Mouse (Mus musculus) left cerebral cortex, postnatal 10 days (tissue): ENCODE measurements at regions not wholly inside any gene's neighbourhood (a gene's known extent, or its start where the extent isn't known, plus 50 kb on each side); places are given as distances from the start of the nearest gene placed in this dataset.

Experiments
- DNase-seq, 2 experiments: peaks; one replicate each; pipeline ENCODE4 v3.0.0; 2021 to 2022; ENCODE audit warnings: low spot score in 2 of 2, mixed read lengths in 1 of 2; ENCODE audit errors: extremely low spot score in 1 of 2
- intact Hi-C: fragments of 180-260 bp; cut with DNase I; formaldehyde crosslinking; loops from one replicate; pipeline ENCODE4 v1.15.1; 2025

DNA sequence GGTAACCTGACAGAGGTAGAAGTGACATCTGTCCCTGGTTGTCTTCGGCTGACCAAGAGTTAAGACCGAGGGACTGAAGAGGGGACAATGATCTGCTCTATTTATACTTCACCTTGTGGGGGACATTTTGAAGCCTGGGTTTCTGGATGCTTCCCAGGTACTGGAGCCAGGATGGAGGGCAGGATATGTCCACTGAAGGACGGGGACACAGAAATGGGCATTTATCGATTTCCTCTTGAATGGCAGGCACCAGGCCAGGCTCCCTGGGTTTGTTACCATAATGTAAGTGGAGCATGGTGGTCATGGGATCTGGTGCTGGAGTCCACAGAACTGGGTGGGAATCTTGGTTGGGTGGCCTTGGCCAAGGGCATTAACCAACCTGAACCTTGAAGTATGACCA is 108.0 kb upstream of the Sdk2 start:
- no peak for DNase-seq
- intact Hi-C loops, result no loop called here

GRCm38 (mm10) chr11:114168231-114168661 is 101.4 kb upstream of the Sdk2 start:
- DNase-seq, result no peak
- intact Hi-C loops, result no loop called here

DNA sequence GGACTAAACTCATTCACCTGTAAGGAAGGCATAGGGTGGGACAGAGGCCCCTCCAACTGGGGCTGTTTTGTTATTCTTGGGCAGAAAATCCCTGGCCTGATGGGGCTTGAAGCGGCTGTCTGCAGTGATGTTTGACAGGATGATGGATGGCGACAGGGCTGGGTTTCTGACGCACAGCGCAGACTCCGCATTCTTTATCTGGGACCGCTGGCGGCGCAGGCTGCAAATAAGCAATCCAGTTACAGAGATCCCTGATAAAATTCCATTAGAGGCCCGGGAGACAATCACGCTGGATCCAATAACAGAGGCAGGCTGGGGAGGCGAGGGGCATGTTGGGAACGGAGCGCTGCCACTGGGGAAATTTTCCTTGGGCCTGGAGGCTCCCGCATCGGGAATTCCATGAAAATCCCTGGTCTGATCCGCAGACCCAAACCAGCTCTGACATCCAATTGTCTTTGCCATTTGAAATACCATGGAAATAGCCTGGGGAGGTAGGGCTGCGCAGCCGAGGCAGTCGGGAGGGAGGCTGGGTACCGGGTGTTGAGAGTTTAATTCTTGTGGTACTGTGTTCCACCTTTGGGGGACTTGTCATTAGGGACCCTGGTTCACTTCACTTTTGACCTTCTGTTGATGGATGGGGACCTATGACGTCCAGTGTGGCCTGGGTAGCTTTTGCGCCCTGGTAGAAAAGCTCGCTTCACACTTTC is 99.0 kb upstream of the Sdk2 start:
- intact Hi-C loops, result no loop called here
- no peak for DNase-seq

- DNase-seq, result peak; percentile 52 to 66
- intact Hi-C loops, result no loop called here
These were observed 85.9 kb upstream of the Sdk2 start for GRCm38 (mm10) chr11:114152716-114153115.

DNA sequence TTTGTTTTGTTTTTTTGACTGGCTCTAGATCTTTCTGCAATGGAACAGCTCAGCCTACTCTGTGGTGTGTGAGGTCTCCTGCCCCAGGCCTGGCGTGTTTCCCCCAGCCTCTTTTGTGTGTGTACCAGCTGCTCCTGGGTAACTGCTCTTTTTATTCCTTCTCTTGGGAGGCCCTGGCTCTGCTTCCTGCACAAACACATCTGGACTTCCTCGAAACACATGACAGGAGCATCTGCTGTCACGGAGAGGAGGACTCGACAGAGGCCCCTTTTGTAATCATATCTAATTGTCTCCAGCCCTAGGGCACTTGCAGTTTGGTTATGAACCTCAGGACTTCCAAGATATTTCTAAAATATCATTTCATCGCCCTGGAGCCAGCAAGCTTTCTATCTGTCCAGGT is 79.5 kb upstream of the Sdk2 start:
- intact Hi-C loops, result no loop called here
- no peak for DNase-seq

DNA sequence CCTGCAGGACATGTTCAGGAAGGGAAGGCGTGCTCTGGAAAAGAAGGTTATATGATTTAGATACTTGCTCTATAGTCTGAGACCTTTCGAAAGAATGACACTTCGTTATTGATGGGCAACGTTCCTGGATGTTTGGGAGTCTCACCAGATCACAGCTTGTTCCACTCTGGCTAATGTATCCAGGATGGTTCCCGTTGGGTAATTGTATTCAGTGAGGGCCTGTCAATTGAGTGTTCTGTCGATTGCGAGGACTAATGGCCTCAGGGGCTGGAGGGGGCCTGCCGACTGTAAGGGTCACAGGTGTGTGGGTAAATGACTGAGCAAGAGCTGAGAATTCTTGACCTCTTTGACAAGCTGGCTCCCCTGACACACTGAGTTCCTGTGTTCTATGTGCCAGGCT is 62.4 kb upstream of the Sdk2 start:
- no peak for DNase-seq
- intact Hi-C loops, result no loop called here

- intact Hi-C loops, result no loop called here
- no peak for DNase-seq
These were observed 62.0 kb upstream of the Sdk2 start for GRCm38 (mm10) chr11:114128841-114129240.

DNA sequence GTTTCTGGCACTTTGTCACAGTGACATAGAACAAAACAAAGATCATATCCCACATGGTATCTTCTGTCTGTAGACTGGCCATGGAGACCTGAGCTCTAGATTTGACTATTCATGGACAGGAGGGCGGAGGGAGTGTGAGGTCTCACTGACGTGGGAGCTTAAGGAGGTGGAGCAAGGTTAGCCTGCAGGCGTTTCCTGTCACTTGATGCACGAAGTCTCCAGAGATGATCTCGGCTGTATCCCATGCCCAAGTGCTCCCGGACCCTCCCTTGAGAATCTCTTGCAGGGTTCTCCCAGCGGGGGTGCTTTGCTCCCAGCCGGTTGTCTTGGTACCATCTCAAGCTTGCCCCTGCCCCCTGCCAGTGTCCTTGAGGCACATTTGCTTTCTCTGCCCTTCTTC is 60.6 kb upstream of the Sdk2 start:
- intact Hi-C loops, result no loop called here
- no peak for DNase-seq

DNA sequence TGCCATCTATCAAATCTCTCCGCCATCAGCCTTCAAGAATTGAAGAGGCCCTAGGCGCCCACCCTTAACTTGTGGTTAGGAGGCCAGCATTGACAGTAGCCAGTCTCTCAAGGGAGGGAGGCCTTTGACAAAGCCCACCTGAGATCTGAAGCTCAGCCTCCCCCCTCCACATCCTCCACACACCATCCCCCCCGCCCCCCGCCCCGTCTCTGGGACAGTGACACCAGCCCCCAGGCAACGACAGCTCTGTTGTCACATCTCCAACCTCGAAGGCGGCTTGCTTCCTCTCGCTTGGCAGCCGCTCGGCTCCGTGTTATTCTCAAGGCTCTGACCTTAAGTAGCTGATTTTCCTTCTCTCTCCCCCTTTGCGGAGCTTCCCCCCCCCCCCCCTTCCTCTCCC is 55.3 kb upstream of the Sdk2 start:
- no peak for DNase-seq
- intact Hi-C loops, result no loop called here

DNA sequence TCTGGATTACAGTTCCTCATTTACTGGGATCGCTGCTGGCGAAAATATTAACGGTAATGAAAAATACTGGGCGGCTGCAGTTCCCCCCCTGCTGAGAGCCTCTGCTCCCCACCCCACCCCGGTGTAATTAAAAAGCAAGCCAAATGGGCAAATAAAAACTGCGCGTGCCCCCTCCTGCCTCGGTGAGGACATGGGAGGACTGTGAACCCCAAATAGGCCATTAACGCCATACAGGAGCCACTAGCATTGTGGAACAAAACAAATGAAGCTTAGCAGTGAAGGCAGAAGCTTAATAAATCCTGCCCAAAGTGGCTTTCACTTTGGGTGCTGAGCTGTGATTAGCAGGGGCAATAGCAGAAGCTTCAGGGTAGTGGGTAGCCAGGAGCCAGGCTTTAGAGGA is 52.3 kb upstream of the Sdk2 start:
- no peak for DNase-seq

More for the DNA sequence above, 52.3 kb upstream of the Sdk2 start:
- intact Hi-C loops, result no loop called here
